Mouse (Mus musculus) heart, embryonic 14.5 days (tissue): ENCODE results near the gene Msi2. TPM values are rescaled to one million over a fixed set of nuclear protein-coding genes. Genes with fewer than 3 reads are reported as not detected.

ENCODE experiments used
- ATAC-seq: fragments of 200-750 bp; cut with Nextera tagmentation; 2 replicates; pipeline ENCODE4 v1.8.0; 2017; ENCODE audit warnings: low read depth, moderate TSS enrichment; ENCODE audit not compliant: insufficient number of reproducible peaks, insufficient read depth, low FRiP score
- H3K27ac ChIP-seq, 2 experiments: fragments of 200-500 bp in 1 of 2; fragments of 300-500 bp in 1 of 2; sonication (generic) in 1 of 2; replicated peaks in 1 of 2; 2 replicates each; pipeline ENCODE4 v1.5.1; 2012 to 2014; ENCODE audit warnings: low read depth in 2 of 2, low read length in 2 of 2, control low read depth in 1 of 2, mild to moderate bottlenecking in 1 of 2, mixed read lengths in 1 of 2; ENCODE audit not compliant: control insufficient read depth in 1 of 2, insufficient read depth in 1 of 2
- H3K27me3 ChIP-seq: fragments of 300-500 bp; sonication (generic); 2 replicates; pipeline ENCODE4 v1.6.1; 2014; ENCODE audit warnings: mild to moderate bottlenecking, low read length, control low read depth; ENCODE audit not compliant: control insufficient read depth, insufficient read depth
- H3K36me3 ChIP-seq: fragments of 300-500 bp; sonication (generic); 2 replicates; pipeline ENCODE4 v1.6.1; 2014; ENCODE audit warnings: mild to moderate bottlenecking, control low read depth, low read length, mixed read lengths; ENCODE audit not compliant: control insufficient read depth, insufficient read depth
- H3K4me1 ChIP-seq, 2 experiments: fragments of 200-500 bp in 1 of 2; fragments of 300-500 bp in 1 of 2; sonication (generic) in 1 of 2; 2 replicates each; pipeline ENCODE4 v1.6.1; 2012 to 2014; ENCODE audit warnings: low read length in 2 of 2, control low read depth in 1 of 2, mixed read lengths in 1 of 2; ENCODE audit not compliant: control insufficient read depth in 2 of 2, insufficient read depth in 2 of 2
- H3K4me2 ChIP-seq: fragments of 300-500 bp; sonication (generic); 2 replicates; pipeline ENCODE4 v1.6.1; 2014; ENCODE audit warnings: mild to moderate bottlenecking, low read length
- H3K4me3 ChIP-seq, 2 experiments: fragments of 200-500 bp in 1 of 2; fragments of 300-500 bp in 1 of 2; sonication (generic) in 1 of 2; 2 replicates each; pipeline ENCODE4 v1.5.1; 2012 to 2014; ENCODE audit warnings: low read length in 2 of 2, mild to moderate bottlenecking in 2 of 2, control low read depth in 1 of 2, low read depth in 1 of 2, moderate library complexity in 1 of 2; ENCODE audit not compliant: control insufficient read depth in 1 of 2, insufficient read depth in 1 of 2
- H3K9ac ChIP-seq: fragments of 300-500 bp; sonication (generic); 2 replicates; pipeline ENCODE4 v1.6.1; 2014; ENCODE audit warnings: mild to moderate bottlenecking, low read length
- H3K9me3 ChIP-seq: fragments of 300-500 bp; sonication (generic); 2 replicates; pipeline ENCODE4 v1.6.1; 2016; ENCODE audit warnings: low read length, control low read depth; ENCODE audit not compliant: control insufficient read depth
- WGBS: fragments of 180-500 bp; shearing (Covaris S2); extraction: QIAGEN DNeasy Blood & Tissue Kit; methylation state at CpG from one replicate; pipeline ENCODE4 v1.1.7; 2014; 5-methylcytosine and 5-hydroxymethylcytosine counted together
- polyA plus RNA-seq: library from polyadenylated mRNA; unstranded; fragments of >200 nt; fragmentation: Nextera tagmentation; extraction: Ambion mirVana; gene quantifications from 2 replicates; pipeline ENCODE4 v1.2.1, GENCODE M21; 2014

Gene Msi2
- polyA plus RNA-seq, 1 experiment from 2014 or later: 20.9 TPM

DNA sequence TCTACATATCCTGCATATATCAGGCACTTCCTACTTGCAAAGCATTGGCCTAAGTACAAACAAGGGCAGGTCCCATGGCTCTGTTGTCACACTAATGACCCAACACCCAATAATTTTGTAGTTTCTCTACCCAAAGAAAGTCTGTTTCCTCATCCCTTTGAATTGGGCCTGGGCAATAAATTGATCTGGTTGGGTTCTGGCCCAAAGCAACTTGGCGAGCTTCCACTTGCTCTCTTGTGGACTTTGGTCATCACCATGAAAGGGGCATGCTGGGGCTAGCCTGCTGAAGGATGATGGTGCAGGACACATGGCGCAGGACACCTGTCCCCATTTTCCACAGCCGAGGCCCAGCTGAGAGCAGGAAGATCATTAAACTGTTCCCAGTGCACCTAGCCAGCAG, 234.3 kb downstream of the Msi2 start:
- H3K4me1 ChIP-seq: peaks cover 34 to 68% of the 10 kb centered on the region in 2 experiments
- ATAC-seq: no peak
- peaks cover 8% of the 10 kb centered on the region; the same call in 1 of the 2 replicates for H3K36me3 ChIP-seq
- no peak overlapping the region for H3K4me3 ChIP-seq
- H3K27ac ChIP-seq: no peak overlapping the region
- H3K27me3 ChIP-seq: no peaks in the 10 kb centered on the region
- H3K9me3 ChIP-seq: no peaks in the 10 kb centered on the region
- 95% methylated on average over 3 of the region's 3 CpGs for WGBS
- H3K4me2 ChIP-seq: no peak overlapping the region
- no peak overlapping the region for H3K9ac ChIP-seq

- no peak overlapping the region for H3K9ac ChIP-seq
- H3K4me3 ChIP-seq: no peak overlapping the region
- ATAC-seq: no peak
- peaks cover 29 to 69% of the 10 kb centered on the region in 2 experiments for H3K4me1 ChIP-seq
- H3K36me3 ChIP-seq: peaks cover 17% of the 10 kb centered on the region; the same call in 1 of the 2 replicates
- H3K9me3 ChIP-seq: no peaks in the 10 kb centered on the region
- no peaks in the 10 kb centered on the region for H3K27me3 ChIP-seq
- H3K27ac ChIP-seq: no peak overlapping the region
- no peak overlapping the region for H3K4me2 ChIP-seq
- 81% methylated on average over 11 of the region's 11 CpGs for whole genome bisulfite sequencing
Measured at GRCm38 (mm10) chr11:88482636-88483035, 235.7 kb downstream of the Msi2 start.

GRCm38 (mm10) chr11:88482236-88482635, 236.1 kb downstream of the Msi2 start:
- 76% methylated on average over 6 of the region's 6 CpGs for WGBS
- H3K27me3 ChIP-seq: no peaks in the 10 kb centered on the region
- H3K9ac ChIP-seq: no peak overlapping the region
- no peak overlapping the region for H3K4me2 ChIP-seq
- H3K27ac ChIP-seq: no peak overlapping the region
- H3K4me1 ChIP-seq: peaks cover 29 to 71% of the 10 kb centered on the region in 2 experiments
- H3K9me3 ChIP-seq: no peaks in the 10 kb centered on the region
- H3K4me3 ChIP-seq: no peak overlapping the region
- no peak for ATAC-seq
- peaks cover 17% of the 10 kb centered on the region; the same call in 1 of the 2 replicates for H3K36me3 ChIP-seq

DNA sequence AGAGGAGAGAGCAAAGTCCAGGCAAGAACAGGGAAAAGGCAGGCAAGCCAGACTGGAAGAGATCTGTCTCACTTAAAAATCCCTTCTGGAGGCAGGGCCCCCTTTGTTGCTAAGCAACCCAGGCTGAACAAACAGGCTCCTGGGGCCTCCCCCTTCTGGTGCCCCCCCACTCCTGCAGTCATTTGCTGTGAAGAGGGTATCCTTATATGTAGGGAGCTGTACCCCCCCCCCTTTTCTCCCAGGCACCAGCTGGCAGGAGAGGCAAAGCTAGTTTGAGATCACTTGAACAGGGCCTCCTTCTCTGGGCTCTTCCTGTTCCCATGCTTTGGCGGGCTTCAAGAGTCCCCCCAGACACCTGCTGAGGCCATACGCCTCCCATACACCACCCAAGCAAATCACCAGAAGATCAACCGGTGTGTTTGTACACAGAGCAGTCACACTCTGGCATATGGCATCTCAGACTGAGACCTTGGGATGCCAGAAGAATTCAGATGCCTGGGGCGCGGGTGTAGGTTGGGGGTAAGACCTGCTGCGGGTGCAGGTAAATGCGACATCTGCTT, 236.6 kb downstream of the Msi2 start:
- H3K4me2 ChIP-seq: no peak overlapping the region
- H3K4me1 ChIP-seq: peaks cover 29 to 71% of the 10 kb centered on the region in 2 experiments
- no peaks in the 10 kb centered on the region for H3K9me3 ChIP-seq
- no peak overlapping the region for H3K4me3 ChIP-seq
- H3K27ac ChIP-seq: peak overlapping the region; percentile 42 to 60
- no peaks in the 10 kb centered on the region for H3K27me3 ChIP-seq
- ATAC-seq: no peak
- WGBS: 58% methylated on average over 7 of the region's 7 CpGs
- H3K9ac ChIP-seq: peak overlapping the region; percentile 60
- H3K36me3 ChIP-seq: peaks cover 17% of the 10 kb centered on the region; the same call in 1 of the 2 replicates

DNA sequence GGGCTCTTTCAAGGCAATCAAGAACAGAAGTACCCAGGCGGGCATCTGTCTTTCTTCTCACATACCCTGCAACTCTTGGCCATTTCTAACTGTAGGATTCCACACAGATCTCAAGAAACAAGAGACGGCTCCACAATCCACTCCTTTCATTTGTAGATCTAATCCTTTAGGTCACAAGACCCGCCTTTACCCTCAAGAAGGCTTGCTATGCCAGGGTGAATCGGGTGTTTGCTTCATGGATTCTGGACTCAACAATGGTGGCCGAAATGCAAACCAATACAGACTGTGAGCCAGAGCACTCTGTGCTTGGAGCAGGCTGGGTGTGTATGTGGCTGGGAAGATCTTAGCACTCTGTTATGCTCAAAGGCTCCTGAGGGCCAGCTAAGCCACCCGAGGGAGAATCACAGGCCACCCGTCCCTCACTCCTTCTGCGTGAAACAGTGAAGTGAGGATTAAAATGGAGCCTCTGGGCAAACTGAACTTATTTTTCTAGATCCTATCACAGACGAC, 237.2 kb downstream of the Msi2 start:
- Histone ChIP-seq H3K4me1 (peaks cover 28 to 69% of the 10 kb centered on the region in 2 experiments), H3K27me3 (no peaks in the 10 kb centered on the region), H3K36me3 (peaks cover 17% of the 10 kb centered on the region; the same call in 1 of the 2 replicates), H3K27ac (peak overlapping the region; percentile 42 to 60), H3K4me2 (peak overlapping the region; percentile 13; the same call in 1 of the 2 replicates), H3K9me3 (no peaks in the 10 kb centered on the region), H3K9ac (peak overlapping the region; percentile 60), H3K4me3 (no peak overlapping the region)
- 53% methylated on average over 9 of the region's 9 CpGs for WGBS
- no peak for ATAC-seq

DNA sequence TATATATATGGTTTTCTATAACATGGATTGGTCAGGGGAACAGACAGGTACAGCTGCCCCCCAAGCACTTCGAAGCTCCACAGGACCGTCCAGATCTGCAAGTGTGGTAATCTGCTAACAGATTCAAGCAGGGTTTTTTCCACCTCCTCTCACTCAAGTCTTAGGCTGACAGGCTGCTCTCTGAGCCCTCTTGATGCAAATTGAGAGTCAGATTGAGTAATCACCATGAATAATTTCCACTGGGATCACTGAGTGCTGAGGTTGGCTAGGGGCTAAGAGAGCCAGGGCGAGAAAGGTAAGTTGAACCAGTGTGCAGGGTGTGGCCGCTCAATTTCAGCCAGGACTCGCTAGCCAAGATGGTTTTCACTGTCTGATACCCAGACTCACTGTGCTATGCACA, 238.8 kb downstream of the Msi2 start:
- Histone ChIP-seq H3K4me3 (no peak overlapping the region), H3K4me2 (no peak overlapping the region), H3K9ac (no peak overlapping the region), H3K27ac (0 out of 4 replicates have a peak overlapping the region, but pooled peaks of 1 of the 2 experiments have one; percentile 31), H3K4me1 (peaks cover 29 to 71% of the 10 kb centered on the region in 2 experiments), H3K9me3 (no peaks in the 10 kb centered on the region), H3K36me3 (peaks cover 17% of the 10 kb centered on the region; the same call in 1 of the 2 replicates), H3K27me3 (no peaks in the 10 kb centered on the region)
- 81% methylated on average over 5 of the region's 5 CpGs for WGBS
- ATAC-seq: no peak

DNA sequence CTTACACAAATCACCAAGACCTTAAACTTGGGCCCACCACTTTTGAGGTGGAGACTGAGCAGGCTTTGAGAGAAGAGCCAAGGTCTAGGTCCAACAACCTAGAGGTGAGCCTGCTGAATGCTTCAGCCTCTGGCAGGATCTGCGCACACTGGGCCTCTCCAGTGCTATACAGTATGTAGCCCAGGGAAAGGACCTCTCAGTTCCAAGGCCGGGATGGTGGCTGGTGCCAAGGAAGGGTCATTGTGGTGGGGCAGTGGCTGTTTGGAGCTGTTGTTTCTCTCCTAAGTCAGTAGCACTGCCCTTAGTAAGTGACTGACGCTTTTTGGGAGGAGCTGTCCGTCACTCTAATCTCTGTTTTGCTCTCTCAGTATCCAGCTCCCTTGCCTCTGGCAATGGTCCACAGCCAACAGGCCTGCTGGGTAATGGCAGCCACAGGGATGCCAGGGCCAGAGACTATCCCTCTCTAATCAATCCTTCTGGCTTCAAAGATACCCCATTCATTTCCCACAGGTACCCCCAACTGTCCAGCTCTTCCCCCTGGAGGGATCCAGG, 243.3 kb downstream of the Msi2 start:
- ATAC-seq: no peak
- Histone ChIP-seq H3K4me2 (no peak overlapping the region), H3K27ac (peak overlapping the region; percentile 63 to 82), H3K27me3 (no peaks in the 10 kb centered on the region), H3K9me3 (no peaks in the 10 kb centered on the region), H3K36me3 (peaks cover 17% of the 10 kb centered on the region; the same call in 1 of the 2 replicates), H3K4me1 (peaks cover 38 to 69% of the 10 kb centered on the region in 2 experiments), H3K9ac (no peak overlapping the region), H3K4me3 (no peak overlapping the region)
- WGBS: 45% methylated on average over 4 of the region's 4 CpGs
